Mouse (Mus musculus): ENCODE data around the gene Osbpl10. TPM values are rescaled to one million over a fixed set of nuclear protein-coding genes. Genes with fewer than 3 reads are reported as not detected.

Osbpl10 gene
- total and polyA plus RNA-seq, 3 experiments: 0.19 TPM; not detected in 2

- no peaks in the 10 kb centered on the region for H3K79me2 ChIP-seq (replicated peaks; ENCODE audit: control insufficient read depth, extremely low read depth, insufficient read depth, poor library complexity, severe bottlenecking)
- H3K4me2 ChIP-seq (ENCODE audit: insufficient read depth, low read depth, poor library complexity, severe bottlenecking): no peak overlapping the region
- no peak for DNase-seq (ENCODE audit: extremely low read depth)
- H3K36me3 ChIP-seq (replicated peaks in 1 of 2; ENCODE audit: control insufficient read depth in 1 of 2, insufficient read depth in 1 of 2, low read length in 1 of 2): no peaks in the 10 kb centered on the region
- no peak overlapping the region for H3K27ac ChIP-seq (ENCODE audit: insufficient read depth, low read depth)
- H3K9ac ChIP-seq (ENCODE audit: insufficient read depth, low read depth): no peak overlapping the region
- H3K4me1 ChIP-seq (ENCODE audit: control insufficient read depth in 1 of 2, insufficient read depth in 2 of 2): peaks cover 0 to 15% of the 10 kb centered on the region in 2 experiments; a peak in 2 of 4 replicates
- no peak for TF ChIP-seq PAX5 (IDR thresholded peaks at IDR 0.05; ENCODE audit: low read length)
- dilution Hi-C loops (cut with MboI; ENCODE audit: extremely low pct_ligation_motif_present, extremely low pct_unique_long_range_greater_than_20kb, low sequenced_read_pairs) (no loop called here), in situ Hi-C loops (cut with MboI; ENCODE audit: low pct_ligation_motif_present, low pct_unique_long_range_greater_than_20kb, low sequenced_read_pairs) (loop anchor here (25.0 kb wide), 1 partner anchor 540 kb away; no protein-coding TSS in a partner anchor)
- H3K27me3 ChIP-seq (replicated peaks): no peaks in the 10 kb centered on the region
- no peaks in the 10 kb centered on the region for H3K9me3 ChIP-seq (replicated peaks; ENCODE audit: low read length)
- H3K4me3 ChIP-seq (replicated peaks in 1 of 3; ENCODE audit: low read depth in 2 of 3, low read length in 2 of 3, poor library complexity in 1 of 3): no peak overlapping the region
Observed at GRCm38 (mm10) chr9:115172096-115172495, 193.7 kb downstream of the Osbpl10 start.

GRCm38 (mm10) chr9:115179154-115179553, 200.8 kb downstream of the Osbpl10 start:
- dilution Hi-C loops (cut with MboI; ENCODE audit: extremely low pct_ligation_motif_present, extremely low pct_unique_long_range_greater_than_20kb, low sequenced_read_pairs) (no loop called here), in situ Hi-C loops (cut with MboI; ENCODE audit: low pct_ligation_motif_present, low pct_unique_long_range_greater_than_20kb, low sequenced_read_pairs) (no loop called here)
- Histone ChIP-seq H3K4me3 (replicated peaks in 1 of 3; ENCODE audit: low read depth in 2 of 3, low read length in 2 of 3, poor library complexity in 1 of 3) (no peak overlapping the region), H3K27ac (ENCODE audit: insufficient read depth, low read depth) (no peak overlapping the region), H3K79me2 (replicated peaks; ENCODE audit: control insufficient read depth, extremely low read depth, insufficient read depth, poor library complexity, severe bottlenecking) (no peaks in the 10 kb centered on the region; the same call in 1 of the 2 replicates), H3K36me3 (replicated peaks in 1 of 2; ENCODE audit: control insufficient read depth in 1 of 2, insufficient read depth in 1 of 2, low read length in 1 of 2) (no peaks in the 10 kb centered on the region), H3K4me1 (ENCODE audit: control insufficient read depth in 1 of 2, insufficient read depth in 2 of 2) (no peaks in the 10 kb centered on the region), H3K9me3 (replicated peaks; ENCODE audit: low read length) (no peaks in the 10 kb centered on the region), H3K9ac (ENCODE audit: insufficient read depth, low read depth) (no peak overlapping the region), H3K4me2 (ENCODE audit: insufficient read depth, low read depth, poor library complexity, severe bottlenecking) (no peak overlapping the region), H3K27me3 (replicated peaks) (no peaks in the 10 kb centered on the region)
- TF ChIP-seq USF1 (IDR thresholded peaks at IDR 0.05; ENCODE audit: low read depth, low read length) (no peak), ETS1 (conservative IDR thresholded peaks at IDR 0.05; ENCODE audit: low read depth, low read length) (no peak), ZKSCAN1 (IDR thresholded peaks at IDR 0.05; ENCODE audit: borderline replicate concordance, low read depth, low read length) (no peak), BHLHE40 (IDR thresholded peaks at IDR 0.05; ENCODE audit: low read depth, low read length) (no peak), HCFC1 (IDR thresholded peaks at IDR 0.05; ENCODE audit: low read depth, low read length) (no peak), TBP (conservative IDR thresholded peaks at IDR 0.05; ENCODE audit: low read depth, low read length) (no peak), ELF1 (IDR thresholded peaks at IDR 0.05; ENCODE audit: low read depth, low read length) (no peak), KAT2A (IDR thresholded peaks at IDR 0.05; ENCODE audit: insufficient replicate concordance, low read length) (no peak), MXI1 (IDR thresholded peaks at IDR 0.05; ENCODE audit: low read depth, low read length) (no peak), ZNF384 (IDR thresholded peaks at IDR 0.05; ENCODE audit: low read depth, low read length) (no peak), POLR2A (IDR thresholded peaks at IDR 0.05; ENCODE audit: low read depth, low read length) (no peak), GABPA (IDR thresholded peaks at IDR 0.05; ENCODE audit: insufficient replicate concordance, low read depth, low read length) (no peak), CTCF (conservative IDR thresholded peaks at IDR 0.05 in 1 of 2, IDR thresholded peaks at IDR 0.05 in 1 of 2; ENCODE audit: low read depth in 2 of 2, low read length in 2 of 2) (no peak), JUN (IDR thresholded peaks at IDR 0.05; ENCODE audit: insufficient read depth, low read depth, low read length) (no peak), UBTF (IDR thresholded peaks at IDR 0.05; ENCODE audit: low read depth, low read length) (no peak), MAX (IDR thresholded peaks at IDR 0.05; ENCODE audit: low read length) (no peak), RAD21 (IDR thresholded peaks at IDR 0.05; ENCODE audit: low read depth, low read length) (no peak), MYC (IDR thresholded peaks at IDR 0.05; ENCODE audit: low read depth, low read length) (no peak), JUND (conservative IDR thresholded peaks at IDR 0.05; ENCODE audit: low read depth, low read length) (no peak)
- DNase-seq (ENCODE audit: extremely low read depth): no peak

Data from CH12.LX (cell line).